Mouse (Mus musculus): ENCODE measurements at regions not wholly inside any gene's neighbourhood (a gene's known extent, or its start where the extent isn't known, plus 50 kb on each side); places are given as distances from the start of the nearest gene placed in this dataset.

- Histone ChIP-seq H3K27me3 (ENCODE audit: insufficient read depth, low read length) (no peaks in the 10 kb centered on the region), H3K27ac (ENCODE audit: low read depth, low read length) (no peak overlapping the region), H3K4me1 (ENCODE audit: insufficient read depth, low read length) (no peaks in the 10 kb centered on the region), H3K4me3 (ENCODE audit: low read depth, low read length) (no peak overlapping the region), H3K36me3 (ENCODE audit: insufficient read depth, low read length) (no peaks in the 10 kb centered on the region), H3K9me3 (ENCODE audit: low read length) (no peaks in the 10 kb centered on the region), H3K9ac (replicated peaks; ENCODE audit: low read length, poor library complexity, severe bottlenecking) (no peak overlapping the region), H3K4me2 (ENCODE audit: low read depth, low read length, poor library complexity, severe bottlenecking) (no peak overlapping the region)
- ATAC-seq (ENCODE audit: low FRiP score) (no peak), DNase-seq (ENCODE audit: low spot score) (peak; percentile 48)
- WGBS: 73% methylated on average over 3 of the region's 3 CpGs
- TF ChIP-seq CTCF (IDR thresholded peaks at IDR 0.05): peak; percentile 25
These were observed 155.4 kb downstream of the Nup35 start for GRCm38 (mm10) chr2:80772455-80772854.

GRCm38 (mm10) chr2:80786370-80786769, 169.3 kb downstream of the Nup35 start:
- Histone ChIP-seq H3K9me3 (ENCODE audit: low read length) (no peaks in the 10 kb centered on the region), H3K36me3 (ENCODE audit: insufficient read depth, low read length) (no peaks in the 10 kb centered on the region), H3K27me3 (ENCODE audit: insufficient read depth, low read length) (no peaks in the 10 kb centered on the region), H3K27ac (ENCODE audit: low read depth, low read length) (no peak overlapping the region), H3K4me2 (ENCODE audit: low read depth, low read length, poor library complexity, severe bottlenecking) (no peak overlapping the region), H3K4me1 (ENCODE audit: insufficient read depth, low read length) (no peaks in the 10 kb centered on the region), H3K4me3 (ENCODE audit: low read depth, low read length) (no peak overlapping the region), H3K9ac (replicated peaks; ENCODE audit: low read length, poor library complexity, severe bottlenecking) (no peak overlapping the region)
- TF ChIP-seq CTCF (IDR thresholded peaks at IDR 0.05): no peak
- 37% methylated on average over 4 of the region's 4 CpGs for WGBS
- no peak for ATAC-seq (ENCODE audit: low FRiP score)
- DNase-seq (ENCODE audit: low spot score): no peak

GRCm38 (mm10) chr2:80793345-80794147, 176.5 kb downstream of the Nup35 start:
- TF ChIP-seq CTCF (IDR thresholded peaks at IDR 0.05): no peak
- Histone ChIP-seq H3K9ac (replicated peaks; ENCODE audit: low read length, poor library complexity, severe bottlenecking) (no peak overlapping the region), H3K4me2 (ENCODE audit: low read depth, low read length, poor library complexity, severe bottlenecking) (no peak overlapping the region), H3K36me3 (ENCODE audit: insufficient read depth, low read length) (no peaks in the 10 kb centered on the region), H3K4me3 (ENCODE audit: low read depth, low read length) (no peak overlapping the region), H3K9me3 (ENCODE audit: low read length) (no peaks in the 10 kb centered on the region), H3K27ac (ENCODE audit: low read depth, low read length) (no peak overlapping the region), H3K4me1 (ENCODE audit: insufficient read depth, low read length) (no peaks in the 10 kb centered on the region), H3K27me3 (ENCODE audit: insufficient read depth, low read length) (no peaks in the 10 kb centered on the region)
- DNase-seq (ENCODE audit: low spot score) (no peak), ATAC-seq (ENCODE audit: low FRiP score) (no peak)
- 63% methylated on average over 14 of the region's 14 CpGs for WGBS

- no peak overlapping the region for H3K9ac ChIP-seq (replicated peaks; ENCODE audit: low read length, poor library complexity, severe bottlenecking)
- no peaks in the 10 kb centered on the region for H3K4me1 ChIP-seq (ENCODE audit: insufficient read depth, low read length)
- H3K36me3 ChIP-seq (ENCODE audit: insufficient read depth, low read length): no peaks in the 10 kb centered on the region
- DNase-seq (ENCODE audit: low spot score): no peak
- H3K9me3 ChIP-seq (ENCODE audit: low read length): no peaks in the 10 kb centered on the region
- TF ChIP-seq CTCF (IDR thresholded peaks at IDR 0.05): no peak
- no peak overlapping the region for H3K27ac ChIP-seq (ENCODE audit: low read depth, low read length)
- H3K27me3 ChIP-seq (ENCODE audit: insufficient read depth, low read length): no peaks in the 10 kb centered on the region
- 71% methylated on average over 7 of the region's 7 CpGs for WGBS
- no peak overlapping the region for H3K4me2 ChIP-seq (ENCODE audit: low read depth, low read length, poor library complexity, severe bottlenecking)
- no peak for ATAC-seq (ENCODE audit: low FRiP score)
- no peak overlapping the region for H3K4me3 ChIP-seq (ENCODE audit: low read depth, low read length)
These were observed 177.1 kb downstream of the Nup35 start for GRCm38 (mm10) chr2:80794148-80794507.

GRCm38 (mm10) chr2:80819268-80819667, 202.2 kb downstream of the Nup35 start:
- no peak for TF ChIP-seq CTCF (IDR thresholded peaks at IDR 0.05)
- ATAC-seq (ENCODE audit: low FRiP score) (no peak), DNase-seq (ENCODE audit: low spot score) (no peak)
- H3K4me2 ChIP-seq (ENCODE audit: low read depth, low read length, poor library complexity, severe bottlenecking): no peak overlapping the region
- whole genome bisulfite sequencing: 68% methylated on average over 2 of the region's 2 CpGs
- H3K9me3 ChIP-seq (ENCODE audit: low read length): no peaks in the 10 kb centered on the region
- H3K27me3 ChIP-seq (ENCODE audit: insufficient read depth, low read length): no peaks in the 10 kb centered on the region
- no peak overlapping the region for H3K4me3 ChIP-seq (ENCODE audit: low read depth, low read length)
- H3K36me3 ChIP-seq (ENCODE audit: insufficient read depth, low read length): no peaks in the 10 kb centered on the region
- no peak overlapping the region for H3K9ac ChIP-seq (replicated peaks; ENCODE audit: low read length, poor library complexity, severe bottlenecking)
- H3K4me1 ChIP-seq (ENCODE audit: insufficient read depth, low read length): no peaks in the 10 kb centered on the region
- H3K27ac ChIP-seq (ENCODE audit: low read depth, low read length): no peak overlapping the region

GRCm38 (mm10) chr2:80851056-80851455, 234.0 kb downstream of the Nup35 start:
- no peaks in the 10 kb centered on the region for H3K36me3 ChIP-seq (ENCODE audit: insufficient read depth, low read length)
- ATAC-seq (ENCODE audit: low FRiP score) (no peak), DNase-seq (ENCODE audit: low spot score) (peak; percentile 12)
- H3K4me2 ChIP-seq (ENCODE audit: low read depth, low read length, poor library complexity, severe bottlenecking): no peak overlapping the region
- no peaks in the 10 kb centered on the region for H3K27me3 ChIP-seq (ENCODE audit: insufficient read depth, low read length)
- H3K9ac ChIP-seq (replicated peaks; ENCODE audit: low read length, poor library complexity, severe bottlenecking): no peak overlapping the region
- no peaks in the 10 kb centered on the region for H3K4me1 ChIP-seq (ENCODE audit: insufficient read depth, low read length)
- H3K9me3 ChIP-seq (ENCODE audit: low read length): no peaks in the 10 kb centered on the region
- H3K27ac ChIP-seq (ENCODE audit: low read depth, low read length): no peak overlapping the region
- WGBS: 57% methylated on average over 1 of the region's 1 CpGs
- H3K4me3 ChIP-seq (ENCODE audit: low read depth, low read length): no peak overlapping the region
- no peak for TF ChIP-seq CTCF (IDR thresholded peaks at IDR 0.05)

All from midbrain, postnatal 0 days (tissue).